Mouse (Mus musculus) MEL (cell line): ENCODE data around the gene BC052040.

Experiments
- CHD2 ChIP-seq: IDR thresholded peaks from 2 replicates; pipeline ENCODE4 v1.6.1; 2011; ENCODE audit warnings: low read length, improper control_type of control experiment
- EP300 ChIP-seq, 2 experiments: IDR thresholded peaks; 2 replicates each; pipeline ENCODE4 v1.6.1; 2011; ENCODE audit warnings: improper control_type of control experiment in 2 of 2, low read length in 2 of 2, low read depth in 1 of 2, mild to moderate bottlenecking in 1 of 2
- GATA1 ChIP-seq: IDR thresholded peaks from 2 replicates; pipeline ENCODE4 v1.6.1; 2011; ENCODE audit warnings: low read depth, low read length, improper control_type of control experiment
- HCFC1 ChIP-seq: IDR thresholded peaks from 2 replicates; pipeline ENCODE4 v1.6.1; 2012; ENCODE audit warnings: low read depth, mild to moderate bottlenecking, inconsistent platforms, low read length, improper control_type of control experiment, moderate library complexity
- JUND ChIP-seq: IDR thresholded peaks from 2 replicates; pipeline ENCODE4 v1.6.1; 2011; ENCODE audit warnings: low read depth, mild to moderate bottlenecking, improper control_type of control experiment, low read length
- MEF2A ChIP-seq: IDR thresholded peaks from 2 replicates; pipeline ENCODE4 v1.6.1; 2014; ENCODE audit warnings: low read depth, mild to moderate bottlenecking, inconsistent platforms, low read length, improper control_type of control experiment; ENCODE audit not compliant: poor library complexity, insufficient replicate concordance, severe bottlenecking; ENCODE audit errors: extremely low read depth
- POLR2A ChIP-seq, 2 experiments: IDR thresholded peaks; 2 replicates each; pipeline ENCODE4 v1.6.1; 2011 to 2012; ENCODE audit warnings: low read length in 2 of 2, mild to moderate bottlenecking in 2 of 2, control low read depth in 1 of 2, improper control_type of control experiment in 1 of 2, low read depth in 1 of 2, moderate library complexity in 1 of 2; ENCODE audit not compliant: control insufficient read depth in 1 of 2, insufficient read depth in 1 of 2, poor library complexity in 1 of 2
- RCOR1 ChIP-seq: IDR thresholded peaks from 2 replicates; pipeline ENCODE4 v1.6.1; 2012; ENCODE audit warnings: low read depth, mild to moderate bottlenecking, inconsistent platforms, low read length, improper control_type of control experiment
- TAL1 ChIP-seq: IDR thresholded peaks from 2 replicates; pipeline ENCODE4 v1.6.1; 2012; ENCODE audit warnings: mild to moderate bottlenecking, inconsistent platforms, low read length, moderate library complexity, mixed read lengths

- TF ChIP-seq GATA1 (no peak), TAL1 (no peak), CHD2 (no peak), EP300 (IDR thresholded peaks at IDR 0.05; ENCODE audit: low read depth in 1 of 2, low read length in 2 of 2) (no peak), POLR2A (IDR thresholded peaks at IDR 0.05; ENCODE audit: control insufficient read depth in 1 of 2, insufficient read depth in 1 of 2, low read depth in 1 of 2, low read length in 2 of 2, poor library complexity in 1 of 2) (no peak), RCOR1 (no peak), MEF2A (no peak), HCFC1 (no peak), JUND (no peak)
Measured at GRCm38 (mm10) chr2:115598266-115598665, 16.8 kb downstream of the BC052040 start.
